9 mouse cellular contexts compared by ENCODE assay signal in the genomic region with DNA sequence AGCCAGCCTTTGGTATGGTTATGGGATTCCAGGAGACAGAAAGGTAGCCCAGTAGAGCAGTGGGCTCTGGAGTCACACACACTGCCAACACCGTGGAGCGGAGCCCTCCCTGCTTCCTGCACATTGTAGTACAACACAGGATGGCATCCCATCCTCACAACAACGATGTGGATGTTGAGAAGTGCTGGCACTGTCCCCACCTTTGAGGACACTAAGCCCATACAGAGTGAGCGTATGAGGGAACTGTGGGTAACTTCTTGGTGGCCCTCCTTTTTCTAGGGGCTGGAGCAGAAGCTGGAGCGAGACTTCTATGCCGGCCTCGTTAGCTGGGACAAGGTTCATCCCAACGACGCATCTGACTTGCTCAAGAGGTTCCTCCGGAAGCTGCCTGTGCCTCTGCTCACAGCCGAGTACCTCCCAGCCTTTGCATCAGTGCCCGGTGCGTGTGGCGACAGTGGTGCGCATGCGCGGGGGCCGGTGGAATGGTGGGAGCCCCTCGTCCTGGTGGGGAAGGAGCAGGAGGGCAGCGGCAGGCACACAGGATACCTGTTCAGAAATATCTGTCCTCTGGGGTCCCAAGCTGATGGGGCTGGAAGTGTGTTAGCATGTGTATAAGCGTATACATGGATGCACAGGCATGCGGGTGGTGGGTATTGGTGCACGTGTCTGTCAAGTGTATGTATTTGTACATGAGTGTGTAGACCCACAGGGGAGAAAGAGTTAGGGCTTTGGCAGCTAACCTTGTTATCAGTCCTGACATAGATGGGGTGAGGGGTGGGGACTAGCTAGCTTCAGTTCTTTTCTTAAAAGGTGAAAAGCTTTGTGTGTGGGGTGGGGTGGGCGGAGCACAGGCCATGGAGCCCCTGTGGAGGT. TPM values are rescaled to one million over a fixed set of nuclear protein-coding genes. Genes with fewer than 3 reads are reported as not detected.
DNase-seq lines count a peak whose midpoint lies in the region; ATAC-seq lines count a peak whose summit lies in the region.
"Had no signal": no experiment of that assay in that cellular context is flagged by ENCODE, and none has a peak within 500 bp of the region (broad histone marks: within the 10 kb centered on the region; RNA-seq: fewer than 3 reads in every experiment).

No protein-coding gene starts in this region.

- WGBS in forebrain, embryonic 16.5 days: 50% methylated on average over 24 of the region's 24 CpGs

- no peaks in the 10 kb centered on the region for H3K36me3 ChIP-seq in forebrain, embryonic 16.5 days (ENCODE audit: control insufficient read depth, insufficient read depth)

- peak overlapping the region; percentile 37 for H3K9ac ChIP-seq in forebrain, embryonic 16.5 days (replicated peaks; ENCODE audit: low read depth, low read length)

- no peak for ATAC-seq in CD4-positive, CD25-positive, alpha-beta regulatory T cell, adult 4 months
- peak; percentile 43; the same call in 1 of the 2 replicates for ATAC-seq in forebrain, embryonic 16.5 days
- 0 out of 2 replicates have a peak, but pooled peaks have one; percentile 44 for ATAC-seq in megakaryocyte-erythroid progenitor cell, adult 5-6 weeks (replicated peaks; ENCODE audit: low FRiP score, low TSS enrichment, poor library complexity, severe bottlenecking)

- peak overlapping the region; percentile 27 for H3K4me3 ChIP-seq in forebrain, embryonic 16.5 days (replicated peaks; ENCODE audit: low read length)

- H3K9me3 ChIP-seq in forebrain, embryonic 16.5 days (ENCODE audit: control insufficient read depth, low read length): no peaks in the 10 kb centered on the region

- no peak overlapping the region for H3K27ac ChIP-seq in forebrain, embryonic 16.5 days (ENCODE audit: low read length)

- peak; percentile 26 for DNase-seq in CD4-positive, CD25-positive, alpha-beta regulatory T cell, adult 2 months (ENCODE audit: low read depth, low spot score)
- peak; percentile 57 for DNase-seq in ES-CJ7 (ENCODE audit: low read depth, low spot score)
- no peak for DNase-seq in urinary bladder, adult 2 months (ENCODE audit: low spot score)
- no peak for DNase-seq in right cerebral cortex, postnatal 4 days
- no peak for DNase-seq in left cerebral cortex, adult 9 months (ENCODE audit: low spot score in 2 of 2)

- peak overlapping the region; percentile 48 for H3K4me2 ChIP-seq in forebrain, embryonic 16.5 days (ENCODE audit: low read length)

- H3K4me1 ChIP-seq in forebrain, embryonic 16.5 days (replicated peaks; ENCODE audit: control insufficient read depth, insufficient read depth, low read length): peaks cover 2% of the 10 kb centered on the region; the same call in 1 of the 2 replicates

- no peaks in the 10 kb centered on the region for H3K27me3 ChIP-seq in forebrain, embryonic 16.5 days (replicated peaks; ENCODE audit: control insufficient read depth, insufficient read depth, low read length)

RNA-seq across cellular contexts. Expression of a gene that starts 27.1 kb away (rescaled TPM):
- polyA plus RNA-seq in CD4-positive, CD25-positive, alpha-beta regulatory T cell, adult 4 months (2017; shearing (Covaris generic)): not detected
- polyA plus RNA-seq in forebrain, embryonic 16.5 days (2015; fragmentation: Nextera tagmentation; extraction: Ambion mirVana): 0.94 TPM in 1 of 2 replicates, not detected in the other
- total RNA-seq in megakaryocyte-erythroid progenitor cell, adult 5-6 weeks (2014; fragmentation: Nextera tagmentation): not detected in 2 replicates
- total RNA-seq in megakaryocyte-erythroid progenitor cell, adult 5-6 weeks (2017): not detected in 2 replicates
- polyA plus RNA-seq in urinary bladder, adult 2 months (2012; rRNA removed): 30.7 and 38.4 TPM in 2 replicates
- polyA plus RNA-seq: large intestine, adult 2 months had no signal

RNA-seq across cellular contexts. Expression of a gene that starts 37.3 kb away (rescaled TPM):
- polyA plus RNA-seq in CD4-positive, CD25-positive, alpha-beta regulatory T cell, adult 4 months (2017; shearing (Covaris generic)): not detected
- not detected in 2 replicates for polyA plus RNA-seq in forebrain, embryonic 16.5 days (2015; fragmentation: Nextera tagmentation; extraction: Ambion mirVana)
- total RNA-seq in megakaryocyte-erythroid progenitor cell, adult 5-6 weeks (2014; fragmentation: Nextera tagmentation): not detected in 2 replicates
- total RNA-seq in megakaryocyte-erythroid progenitor cell, adult 5-6 weeks (2017): not detected in 2 replicates
- polyA plus RNA-seq in urinary bladder, adult 2 months (2012; rRNA removed): 4.7 and 9.4 TPM in 2 replicates

Comparison
In these comparisons a context has a peak if more than half of its experiments do, and no peak if none do; other contexts are left out.
1. DNase-seq: peak in CD4-positive, CD25-positive, alpha-beta regulatory T cell, adult 2 months (single experiment) and ES-CJ7 (single experiment); none in urinary bladder, adult 2 months (single experiment), right cerebral cortex, postnatal 4 days (single experiment) and left cerebral cortex, adult 9 months (0 of 2).
2. RNA of a gene that starts 27.1 kb away (polyA plus RNA-seq): 30.7 to 38.4 TPM in urinary bladder, adult 2 months; 0.94 TPM in forebrain, embryonic 16.5 days and not detected in CD4-positive, CD25-positive, alpha-beta regulatory T cell, adult 4 months; every median in the first group is over 10 times any median in the second.